Mouse (Mus musculus) B cell, adult 67 days (primary cell): Measurements from ENCODE around the gene Olfr1262. TPM values are rescaled to one million over a fixed set of nuclear protein-coding genes. Genes with fewer than 3 reads are reported as not detected.

Experiments used
- total RNA-seq, 2 experiments: library from RNA; stranded (reverse); gene quantifications; 4 replicates each; pipeline ENCODE4 v1.2.4; 2023

The Olfr1262 gene
- not detected for total RNA-seq

DNA sequence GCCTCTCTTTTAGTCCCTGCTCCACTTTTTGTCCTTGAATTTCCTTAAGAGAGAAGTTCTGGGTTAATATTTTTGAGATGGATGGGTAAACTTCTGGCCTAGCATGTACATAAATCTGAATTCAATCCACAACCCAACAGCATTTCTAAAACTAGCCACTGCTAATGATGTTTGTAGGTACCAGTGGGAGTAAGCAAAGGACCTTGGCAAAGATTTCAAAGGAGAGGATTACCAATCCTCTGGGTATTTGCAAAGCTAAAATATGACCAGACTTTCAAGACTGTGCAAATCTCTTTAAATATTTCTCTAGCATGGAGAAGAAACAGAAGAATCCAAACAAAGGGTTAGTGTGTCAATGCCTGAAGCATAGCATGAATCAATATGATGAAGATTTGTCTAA lies at the start of gene Olfr1262:
TSS of gene Olfr1262 (plus strand) at position 301 of the 400 bp plus-strand sequence.

GRCm38 (mm10) chr2:89974184-89974583 lies 25.8 kb upstream of the Olfr1262 start, which contains the start of gene Olfr1260:
Olfr1260 (plus strand) TSS chr2:89974340.

DNA sequence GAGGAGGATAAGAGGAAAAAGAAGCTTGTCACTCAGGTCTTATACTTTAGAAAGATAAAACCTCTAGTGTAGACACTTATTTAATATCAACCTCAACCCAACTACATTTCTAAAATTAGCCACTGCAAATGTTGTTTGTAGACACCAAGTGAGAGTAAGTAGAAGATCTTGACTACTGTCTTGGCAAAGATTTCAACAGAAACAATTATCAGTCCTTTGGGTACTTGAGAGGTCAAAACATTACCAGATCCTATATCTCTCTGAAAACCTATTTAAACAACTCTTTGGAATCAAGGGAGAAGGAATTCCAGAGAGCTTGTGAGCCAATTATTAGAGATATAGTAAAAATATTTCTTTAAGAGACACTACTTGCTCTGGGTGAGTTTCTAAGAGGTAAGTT lies 9.0 kb upstream of the Olfr1262 start, which contains the start of gene Olfr1261:
TSS of gene Olfr1261 (plus strand) at position 301 of the 400 bp plus-strand sequence.

GRCm38 (mm10) chr2:90011831-90012230 lies 11.9 kb downstream of the Olfr1262 start, which contains the start of gene Olfr1263:
Olfr1263 (plus strand) TSS chr2:90012131.

DNA sequence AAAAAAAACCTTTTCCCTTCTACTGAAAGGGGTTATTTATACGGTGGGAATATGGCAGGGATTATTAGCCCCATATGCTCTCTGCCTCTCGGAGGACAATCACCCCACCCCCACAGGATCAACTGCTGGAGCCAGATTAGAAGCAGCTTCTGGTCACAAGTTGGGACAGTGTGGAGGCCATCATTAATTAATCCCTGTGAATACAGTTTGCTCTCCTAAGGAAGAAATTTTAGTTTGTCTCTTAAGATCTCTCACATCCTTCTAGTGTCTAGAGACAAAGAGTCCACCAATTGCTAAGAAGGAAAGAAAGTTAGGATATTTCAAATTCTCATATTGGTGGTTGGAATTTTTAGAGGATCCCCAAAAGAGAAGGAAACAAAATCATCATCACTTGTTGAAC lies 25.5 kb downstream of the Olfr1262 start, which contains the start of gene Olfr1264:
TSS of gene Olfr1264 (minus strand) at position 101 of the 400 bp plus-strand sequence.

GRCm38 (mm10) chr2:90035037-90035436 lies 35.1 kb downstream of the Olfr1262 start, which contains the start of gene Olfr1265:
Olfr1265 (plus strand) TSS chr2:90035337.

Other genes with a start within 250 kb of the Olfr1262 start
- gene Olfr1253, start 243.1 kb upstream of the Olfr1262 start, total RNA-seq: not detected
- not detected for gene Olfr1254, start 206.5 kb upstream of the Olfr1262 start, total RNA-seq
- not detected for gene Olfr1255, start 188.1 kb upstream of the Olfr1262 start, total RNA-seq
- not detected for gene Olfr1256, start 158.6 kb upstream of the Olfr1262 start, total RNA-seq
- not detected for gene Olfr48, start 151.9 kb upstream of the Olfr1262 start, total RNA-seq
- not detected for gene Olfr1257, start 121.7 kb upstream of the Olfr1262 start, total RNA-seq
- not detected for gene Olfr1258, start 72.8 kb upstream of the Olfr1262 start, total RNA-seq
- not detected for gene Olfr1259, start 51.5 kb upstream of the Olfr1262 start, total RNA-seq
- not detected for gene Olfr1260, start 25.8 kb upstream of the Olfr1262 start, total RNA-seq
- gene Olfr1261, start 8.9 kb upstream of the Olfr1262 start, total RNA-seq: not detected
- gene Olfr1263, start 12.0 kb downstream of the Olfr1262 start, total RNA-seq: not detected
- gene Olfr1264, start 25.4 kb downstream of the Olfr1262 start, total RNA-seq: not detected
- not detected for gene Olfr1265, start 35.2 kb downstream of the Olfr1262 start, total RNA-seq
- gene Olfr140, start 63.4 kb downstream of the Olfr1262 start, total RNA-seq: not detected
- not detected for gene Olfr1269, start 121.3 kb downstream of the Olfr1262 start, total RNA-seq
- gene Olfr32, start 142.2 kb downstream of the Olfr1262 start, total RNA-seq: not detected
- gene Olfr1270, start 152.9 kb downstream of the Olfr1262 start, total RNA-seq: not detected
- gene Olfr1506, start 224.3 kb downstream of the Olfr1262 start, total RNA-seq: under 1 TPM; 0.44 to 0.55 TPM